Mouse (Mus musculus): ENCODE measurements around the gene Csnk1g1. TPM values are rescaled to one million over a fixed set of nuclear protein-coding genes. Genes with fewer than 3 reads are reported as not detected.

Gene Csnk1g1
- polyA plus RNA-seq, 1 experiment from 2014 or later, result 8.4 TPM

GRCm38 (mm10) chr9:66020601-66021000 is 111.9 kb downstream of the Csnk1g1 start:
- Histone ChIP-seq H3K4me3 (replicated peaks; ENCODE audit: low read depth, low read length) (no peak overlapping the region), H3K27me3 (ENCODE audit: insufficient read depth, low read length) (no peaks in the 10 kb centered on the region), H3K4me1 (replicated peaks; ENCODE audit: insufficient read depth, low read length) (no peaks in the 10 kb centered on the region), H3K9ac (ENCODE audit: low read depth, low read length) (no peak overlapping the region), H3K9me3 (replicated peaks; ENCODE audit: low read length) (no peaks in the 10 kb centered on the region), H3K4me2 (ENCODE audit: low read length) (no peak overlapping the region), H3K36me3 (ENCODE audit: insufficient read depth, low read length) (0 out of 2 replicates have a peak, but pooled peaks cover 9% of the 10 kb centered on the region), H3K27ac (no peak overlapping the region)
- TF ChIP-seq CTCF (IDR thresholded peaks at IDR 0.05; ENCODE audit: low read depth), result no peak
- no peak for DNase-seq (ENCODE audit: low spot score)
- no peak for ATAC-seq (replicated peaks; ENCODE audit: low FRiP score, low read depth)

- H3K4me3 ChIP-seq (replicated peaks; ENCODE audit: low read depth, low read length), result no peak overlapping the region
- ATAC-seq (replicated peaks; ENCODE audit: low FRiP score, low read depth) (no peak), DNase-seq (ENCODE audit: low spot score) (no peak)
- TF ChIP-seq CTCF (IDR thresholded peaks at IDR 0.05; ENCODE audit: low read depth), result no peak
- H3K27ac ChIP-seq, result no peak overlapping the region
- H3K27me3 ChIP-seq (ENCODE audit: insufficient read depth, low read length), result no peaks in the 10 kb centered on the region
- no peak overlapping the region for H3K4me2 ChIP-seq (ENCODE audit: low read length)
- H3K9me3 ChIP-seq (replicated peaks; ENCODE audit: low read length), result no peaks in the 10 kb centered on the region
- H3K9ac ChIP-seq (ENCODE audit: low read depth, low read length), result no peak overlapping the region
- 93% methylated on average over 4 of the region's 4 CpGs for WGBS
- H3K36me3 ChIP-seq (ENCODE audit: insufficient read depth, low read length), result peaks cover 21% of the 10 kb centered on the region
- H3K4me1 ChIP-seq (replicated peaks; ENCODE audit: insufficient read depth, low read length), result no peaks in the 10 kb centered on the region
These were observed 129.4 kb downstream of the Csnk1g1 start for GRCm38 (mm10) chr9:66038082-66038481.

- ATAC-seq (replicated peaks; ENCODE audit: low FRiP score, low read depth), result no peak
- Histone ChIP-seq H3K27me3 (ENCODE audit: insufficient read depth, low read length) (no peaks in the 10 kb centered on the region), H3K36me3 (ENCODE audit: insufficient read depth, low read length) (peaks cover 21% of the 10 kb centered on the region)
These were observed 129.9 kb downstream of the Csnk1g1 start for GRCm38 (mm10) chr9:66038581-66038980.

GRCm38 (mm10) chr9:66039290-66039689 is 130.6 kb downstream of the Csnk1g1 start:
- WGBS, result 85% methylated on average over 4 of the region's 4 CpGs
- no peak for ATAC-seq (replicated peaks; ENCODE audit: low FRiP score, low read depth)
- H3K9me3 ChIP-seq (replicated peaks; ENCODE audit: low read length), result no peaks in the 10 kb centered on the region
- H3K4me3 ChIP-seq (replicated peaks; ENCODE audit: low read depth, low read length), result no peak overlapping the region
- no peak overlapping the region for H3K4me2 ChIP-seq (ENCODE audit: low read length)
- H3K9ac ChIP-seq (ENCODE audit: low read depth, low read length), result no peak overlapping the region
- DNase-seq (ENCODE audit: low spot score), result no peak
- H3K36me3 ChIP-seq (ENCODE audit: insufficient read depth, low read length), result peaks cover 21% of the 10 kb centered on the region
- H3K27me3 ChIP-seq (ENCODE audit: insufficient read depth, low read length), result no peaks in the 10 kb centered on the region
- no peak overlapping the region for H3K27ac ChIP-seq
- no peak for TF ChIP-seq CTCF (IDR thresholded peaks at IDR 0.05; ENCODE audit: low read depth)
- no peaks in the 10 kb centered on the region for H3K4me1 ChIP-seq (replicated peaks; ENCODE audit: insufficient read depth, low read length)

More at GRCm38 (mm10) chr9:66038581-66038980, 129.9 kb downstream of the Csnk1g1 start:
- TF ChIP-seq CTCF (IDR thresholded peaks at IDR 0.05; ENCODE audit: low read depth), result no peak
- H3K9ac ChIP-seq (ENCODE audit: low read depth, low read length), result no peak overlapping the region
- no peaks in the 10 kb centered on the region for H3K9me3 ChIP-seq (replicated peaks; ENCODE audit: low read length)
- H3K4me3 ChIP-seq (replicated peaks; ENCODE audit: low read depth, low read length), result no peak overlapping the region
- H3K4me2 ChIP-seq (ENCODE audit: low read length), result no peak overlapping the region
- 95% methylated on average over 4 of the region's 4 CpGs for WGBS
- no peak overlapping the region for H3K27ac ChIP-seq
- no peaks in the 10 kb centered on the region for H3K4me1 ChIP-seq (replicated peaks; ENCODE audit: insufficient read depth, low read length)
- DNase-seq (ENCODE audit: low spot score), result no peak

GRCm38 (mm10) chr9:66040801-66041200 is 132.1 kb downstream of the Csnk1g1 start:
- Histone ChIP-seq H3K4me3 (replicated peaks; ENCODE audit: low read depth, low read length) (no peak overlapping the region), H3K4me2 (ENCODE audit: low read length) (no peak overlapping the region), H3K27ac (no peak overlapping the region), H3K9me3 (replicated peaks; ENCODE audit: low read length) (no peaks in the 10 kb centered on the region), H3K4me1 (replicated peaks; ENCODE audit: insufficient read depth, low read length) (no peaks in the 10 kb centered on the region), H3K27me3 (ENCODE audit: insufficient read depth, low read length) (no peaks in the 10 kb centered on the region), H3K9ac (ENCODE audit: low read depth, low read length) (no peak overlapping the region), H3K36me3 (ENCODE audit: insufficient read depth, low read length) (peaks cover 21% of the 10 kb centered on the region)
- no peak for TF ChIP-seq CTCF (IDR thresholded peaks at IDR 0.05; ENCODE audit: low read depth)
- ATAC-seq (replicated peaks; ENCODE audit: low FRiP score, low read depth) (no peak), DNase-seq (ENCODE audit: low spot score) (no peak)
- 92% methylated on average over 3 of the region's 3 CpGs for WGBS

GRCm38 (mm10) chr9:66042331-66042730 is 133.6 kb downstream of the Csnk1g1 start:
- Histone ChIP-seq H3K9ac (ENCODE audit: low read depth, low read length) (no peak overlapping the region), H3K4me3 (replicated peaks; ENCODE audit: low read depth, low read length) (no peak overlapping the region), H3K36me3 (ENCODE audit: insufficient read depth, low read length) (peaks cover 21% of the 10 kb centered on the region), H3K27me3 (ENCODE audit: insufficient read depth, low read length) (no peaks in the 10 kb centered on the region), H3K9me3 (replicated peaks; ENCODE audit: low read length) (no peaks in the 10 kb centered on the region), H3K4me1 (replicated peaks; ENCODE audit: insufficient read depth, low read length) (no peaks in the 10 kb centered on the region), H3K27ac (no peak overlapping the region), H3K4me2 (ENCODE audit: low read length) (no peak overlapping the region)
- no peak for DNase-seq (ENCODE audit: low spot score)
- ATAC-seq (replicated peaks; ENCODE audit: low FRiP score, low read depth), result no peak
- TF ChIP-seq CTCF (IDR thresholded peaks at IDR 0.05; ENCODE audit: low read depth), result no peak
- WGBS, result 56% methylated on average over 4 of the region's 4 CpGs

GRCm38 (mm10) chr9:66043241-66043640 is 134.5 kb downstream of the Csnk1g1 start:
- H3K36me3 ChIP-seq (ENCODE audit: insufficient read depth, low read length), result peaks cover 14% of the 10 kb centered on the region
- DNase-seq (ENCODE audit: low spot score), result no peak
- no peaks in the 10 kb centered on the region for H3K4me1 ChIP-seq (replicated peaks; ENCODE audit: insufficient read depth, low read length)
- no peak overlapping the region for H3K4me3 ChIP-seq (replicated peaks; ENCODE audit: low read depth, low read length)
- no peak for TF ChIP-seq CTCF (IDR thresholded peaks at IDR 0.05; ENCODE audit: low read depth)
- no peak overlapping the region for H3K4me2 ChIP-seq (ENCODE audit: low read length)
- H3K27me3 ChIP-seq (ENCODE audit: insufficient read depth, low read length), result no peaks in the 10 kb centered on the region
- no peak overlapping the region for H3K9ac ChIP-seq (ENCODE audit: low read depth, low read length)
- ATAC-seq (replicated peaks; ENCODE audit: low FRiP score, low read depth), result no peak
- no peak overlapping the region for H3K27ac ChIP-seq
- WGBS, result 97% methylated on average over 3 of the region's 3 CpGs
- no peaks in the 10 kb centered on the region for H3K9me3 ChIP-seq (replicated peaks; ENCODE audit: low read length)
